Mouse (Mus musculus) olfactory bulb, adult 2 months (tissue): ENCODE results near the gene Lamtor1. TPM values are rescaled to one million over a fixed set of nuclear protein-coding genes. Genes with fewer than 3 reads are reported as not detected.

Source experiments
- H3K27ac ChIP-seq: fragments of 200-500 bp; 2 replicates; pipeline ENCODE4 v1.5.1; 2012; ENCODE audit warnings: low read depth, low read length; ENCODE audit not compliant: insufficient read depth
- H3K4me1 ChIP-seq: fragments of 200-500 bp; 2 replicates; pipeline ENCODE4 v1.6.1; 2012; ENCODE audit warnings: low read length; ENCODE audit not compliant: control insufficient read depth, insufficient read depth
- H3K4me3 ChIP-seq: fragments of 200-500 bp; 2 replicates; pipeline ENCODE4 v1.5.1; 2012; ENCODE audit warnings: mild to moderate bottlenecking, low read depth, low read length, moderate library complexity; ENCODE audit not compliant: insufficient read depth
- CTCF ChIP-seq: fragments of 200-500 bp; IDR thresholded peaks from 2 replicates; pipeline ENCODE4 v1.5.1; 2012; ENCODE audit warnings: low read depth, mild to moderate bottlenecking, low read length, moderate library complexity; ENCODE audit not compliant: insufficient read depth
- POLR2A ChIP-seq: fragments of 200-500 bp; IDR thresholded peaks from 2 replicates; pipeline ENCODE4 v1.6.1; 2012; ENCODE audit warnings: mild to moderate bottlenecking, low read depth, low read length, moderate library complexity; ENCODE audit not compliant: insufficient read depth
- WGBS: fragments of 180-500 bp; shearing (Covaris S2); methylation state at CpG from one replicate; pipeline ENCODE4 v1.1.7; 2018; 5-methylcytosine and 5-hydroxymethylcytosine counted together
- polyA plus RNA-seq: library from polyadenylated mRNA; stranded (reverse); fragments of >200 nt; gene quantifications from 2 replicates; pipeline ENCODE4 v1.2.4, GENCODE M21; 2012; ENCODE audit warnings: low replicate concordance; ENCODE audit not compliant: missing spikeins, insufficient read depth, insufficient read length

The Lamtor1 gene
- not detected in 2 replicates for polyA plus RNA-seq

DNA sequence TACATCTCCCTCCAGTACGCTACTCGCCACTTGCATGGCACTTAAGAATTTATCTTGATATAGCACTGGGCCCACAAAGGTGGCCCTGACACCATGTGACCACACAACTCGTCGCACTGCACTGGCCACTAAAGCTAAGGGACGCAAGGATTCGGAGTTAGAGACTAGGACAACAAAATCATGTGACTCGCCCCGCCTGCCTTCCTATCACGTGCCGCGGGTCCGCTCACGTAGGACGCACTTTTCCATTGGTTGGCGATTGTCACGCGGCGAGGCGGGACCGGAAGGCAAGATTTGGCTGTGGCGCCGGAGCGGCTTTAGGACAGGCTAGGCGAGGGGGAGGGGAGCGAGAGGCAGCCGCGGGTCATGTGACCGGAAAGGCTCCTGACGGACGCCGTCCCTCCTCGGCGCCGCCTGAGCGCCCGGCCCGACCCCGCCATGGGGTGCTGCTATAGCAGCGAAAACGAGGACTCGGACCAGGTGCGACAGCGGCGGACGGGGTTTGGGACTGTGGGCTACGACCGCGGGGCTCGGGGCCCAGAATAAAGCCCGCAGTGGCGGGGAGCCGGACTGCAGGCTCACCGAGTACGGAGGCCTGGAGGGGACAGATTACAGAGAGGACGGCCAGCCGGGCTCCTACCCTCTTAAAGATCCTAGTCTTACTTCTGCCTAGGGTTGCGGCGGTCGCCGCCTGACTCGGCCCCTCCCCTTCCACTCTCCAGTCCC is at the start of gene Lamtor1:
Lamtor1 (plus strand) TSS at position 344 of the 726 bp plus-strand sequence.
- H3K27ac ChIP-seq = peak within 1 kb of the TSS; percentile 96
- under 1% methylated on average over 60 of the region's 61 CpGs for WGBS
- TF ChIP-seq CTCF (peak; percentile 15; the same call in 1 of the 2 replicates), POLR2A (peak; percentile 80)
- H3K4me3 ChIP-seq = peak within 1 kb of the TSS; percentile 87
- H3K4me1 ChIP-seq = peaks cover 12% of the 10 kb centered on the region

- no peak within 1 kb of the TSS for H3K27ac ChIP-seq
- TF ChIP-seq CTCF (no peak), POLR2A (no peak)
- H3K4me3 ChIP-seq = no peak within 1 kb of the TSS
- H3K4me1 ChIP-seq = no peaks in the 10 kb centered on the region
- WGBS = 88% methylated on average over 4 of the region's 4 CpGs
These were observed 48.6 kb upstream of the Lamtor1 start, which contains the start of gene Folr2 for GRCm38 (mm10) chr7:101857094-101857493. Gene Folr2 (minus strand): TSS chr7:101857194.

DNA sequence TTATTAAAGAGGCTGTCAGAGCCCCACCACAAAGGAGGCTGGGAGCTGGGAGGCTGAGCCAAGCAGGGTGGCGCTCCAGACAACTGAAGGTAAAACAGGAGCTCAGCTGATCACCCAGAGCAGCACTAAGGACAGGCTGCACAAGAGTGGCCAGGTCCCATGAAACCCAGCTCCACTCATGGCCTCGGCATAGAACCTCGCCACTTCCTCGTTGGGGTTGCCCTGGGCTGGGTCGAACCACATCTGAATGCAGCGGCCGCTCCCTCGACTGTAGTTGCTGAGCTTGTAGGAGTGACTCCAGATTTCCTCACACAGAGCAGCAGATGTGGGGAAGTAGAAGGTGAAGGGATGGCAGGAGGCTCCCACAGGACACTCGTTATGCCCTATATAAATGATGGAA is 47.3 kb upstream of the Lamtor1 start:
- H3K27ac ChIP-seq = no peak overlapping the region
- 84% methylated on average over 9 of the region's 9 CpGs for WGBS
- no peak overlapping the region for H3K4me3 ChIP-seq
- H3K4me1 ChIP-seq = no peaks in the 10 kb centered on the region
- TF ChIP-seq CTCF (no peak), POLR2A (no peak)

DNA sequence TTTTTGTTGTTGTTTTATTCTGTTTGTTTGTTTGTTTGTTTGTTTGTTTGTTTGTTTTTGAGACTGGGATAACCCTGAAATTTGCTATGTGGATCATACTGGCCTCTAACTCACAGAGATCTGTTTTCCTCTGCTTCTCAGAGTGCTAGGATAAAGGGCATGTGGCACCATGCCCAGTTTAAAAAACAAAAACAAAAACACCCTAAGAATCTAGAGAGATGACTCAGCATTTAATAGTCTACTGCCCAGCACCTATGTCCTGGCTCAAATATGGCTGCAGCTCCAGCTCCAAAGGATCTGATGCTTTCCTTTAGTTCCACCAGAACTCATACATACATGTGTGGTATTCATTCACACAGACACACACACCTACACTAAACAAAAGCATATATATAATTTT is 44.7 kb upstream of the Lamtor1 start:
- Histone ChIP-seq H3K27ac (no peak overlapping the region), H3K4me3 (no peak overlapping the region), H3K4me1 (no peaks in the 10 kb centered on the region)
- TF ChIP-seq CTCF = no peak
- TF ChIP-seq POLR2A = no peak

GRCm38 (mm10) chr7:101862291-101862690 is 43.4 kb upstream of the Lamtor1 start:
- TF ChIP-seq POLR2A = no peak
- TF ChIP-seq CTCF = no peak
- Histone ChIP-seq H3K27ac (no peak overlapping the region), H3K4me1 (no peaks in the 10 kb centered on the region), H3K4me3 (no peak overlapping the region)
- 85% methylated on average over 3 of the region's 3 CpGs for WGBS

GRCm38 (mm10) chr7:101863415-101863814 is 42.3 kb upstream of the Lamtor1 start, which contains the start of gene Anapc15:
Gene Anapc15 (plus strand): TSS chr7:101863715.
- TF ChIP-seq POLR2A (no peak), CTCF (no peak)
- no peaks in the 10 kb centered on the region for H3K4me1 ChIP-seq
- H3K4me3 ChIP-seq = no peak within 1 kb of the TSS
- H3K27ac ChIP-seq = no peak within 1 kb of the TSS
- 78% methylated on average over 3 of the region's 3 CpGs for WGBS

- H3K4me3 ChIP-seq = no peak overlapping the region
- 82% methylated on average over 11 of the region's 11 CpGs for WGBS
- TF ChIP-seq POLR2A = no peak
- TF ChIP-seq CTCF = no peak
- H3K4me1 ChIP-seq = peaks cover 3% of the 10 kb centered on the region; the same call in 1 of the 2 replicates
- H3K27ac ChIP-seq = no peak overlapping the region
These were observed 39.0 kb upstream of the Lamtor1 start for GRCm38 (mm10) chr7:101866491-101867265.

DNA sequence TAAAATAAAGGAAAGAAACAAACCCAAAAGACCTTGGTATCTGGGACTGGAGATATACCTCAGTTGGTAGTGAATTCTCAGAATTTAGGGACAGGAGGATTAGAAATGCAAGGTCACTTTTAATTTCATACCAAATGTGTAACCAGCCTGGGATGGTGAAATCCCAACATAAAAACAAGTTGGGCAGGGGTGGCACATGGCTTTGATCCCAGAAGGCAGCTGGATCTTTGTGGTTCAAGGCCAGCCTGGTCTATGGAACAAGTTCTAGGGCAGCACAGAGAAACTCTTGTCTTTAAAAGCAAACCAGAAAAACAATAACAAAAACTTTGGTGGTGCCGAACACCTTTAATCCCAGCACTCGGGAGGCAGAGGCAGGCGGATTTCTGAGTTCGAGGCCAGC is 38.2 kb upstream of the Lamtor1 start:
- TF ChIP-seq CTCF (no peak), POLR2A (no peak)
- Histone ChIP-seq H3K4me3 (no peak overlapping the region), H3K27ac (no peak overlapping the region), H3K4me1 (peaks cover 3% of the 10 kb centered on the region; the same call in 1 of the 2 replicates)
- 99% methylated on average over 4 of the region's 4 CpGs for WGBS
